Mouse (Mus musculus) lung, postnatal 0 days (tissue): ENCODE measurements at regions not wholly inside any gene's neighbourhood (a gene's known extent, or its start where the extent isn't known, plus 50 kb on each side); places are given as distances from the start of the nearest gene placed in this dataset.

Source experiments
- CTCF ChIP-seq: IDR thresholded peaks from 2 replicates; pipeline ENCODE4 v1.5.1; 2016; ENCODE audit warnings: antibody characterized with exemption, mild to moderate bottlenecking
- EP300 ChIP-seq: IDR thresholded peaks from 2 replicates; pipeline ENCODE4 v1.6.1; 2016; ENCODE audit warnings: antibody characterized with exemption, mild to moderate bottlenecking, control low read depth

GRCm38 (mm10) chr13:82361379-82361778 lies 578.5 kb downstream of the Cetn3 start:
- no peak for TF ChIP-seq CTCF
- TF ChIP-seq EP300: no peak
